Mouse (Mus musculus): ENCODE data around the gene Pogz. TPM values are rescaled to one million over a fixed set of nuclear protein-coding genes. Genes with fewer than 3 reads are reported as not detected.

Pogz gene
- 10 to 100 TPM; 78.1 to 89.3 TPM for total RNA-seq (2023)

DNA sequence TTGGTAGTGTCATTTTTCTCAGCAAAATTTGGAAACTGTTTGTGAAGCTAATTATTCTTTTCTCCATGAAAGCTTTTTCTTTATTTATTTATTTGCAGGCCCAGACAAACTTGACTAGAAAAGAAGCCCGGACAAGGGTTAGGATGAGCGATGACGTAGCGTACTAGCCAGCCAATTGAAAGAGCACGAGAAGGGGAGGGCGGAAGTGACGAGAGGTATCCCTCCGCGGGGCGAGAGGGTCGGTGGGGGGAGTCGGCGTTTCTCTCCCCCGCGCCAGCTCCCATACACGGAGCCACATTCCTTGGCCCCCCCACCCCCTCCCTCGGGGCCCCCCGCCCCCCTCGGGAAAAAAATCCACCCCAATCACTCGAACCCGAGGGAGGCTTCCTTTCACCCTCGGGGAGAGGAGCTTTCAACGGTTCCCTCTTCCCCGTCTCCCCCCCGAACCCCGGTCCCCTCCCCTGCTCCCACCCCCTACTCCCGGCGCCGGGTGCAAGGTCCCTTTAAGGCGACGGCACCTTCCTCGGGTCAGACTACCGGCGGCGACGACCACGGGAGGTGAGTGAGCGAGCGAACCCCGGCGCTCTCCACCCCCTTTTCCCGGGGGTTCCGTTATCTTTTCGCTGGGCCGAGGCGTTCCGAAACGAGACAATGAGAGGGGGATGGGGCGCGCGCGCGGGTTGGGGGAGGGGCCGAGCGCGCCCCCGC is at the start of gene Pogz:
Pogz (plus strand) TSS at position 385 of the 708 bp plus-strand sequence.

DNA sequence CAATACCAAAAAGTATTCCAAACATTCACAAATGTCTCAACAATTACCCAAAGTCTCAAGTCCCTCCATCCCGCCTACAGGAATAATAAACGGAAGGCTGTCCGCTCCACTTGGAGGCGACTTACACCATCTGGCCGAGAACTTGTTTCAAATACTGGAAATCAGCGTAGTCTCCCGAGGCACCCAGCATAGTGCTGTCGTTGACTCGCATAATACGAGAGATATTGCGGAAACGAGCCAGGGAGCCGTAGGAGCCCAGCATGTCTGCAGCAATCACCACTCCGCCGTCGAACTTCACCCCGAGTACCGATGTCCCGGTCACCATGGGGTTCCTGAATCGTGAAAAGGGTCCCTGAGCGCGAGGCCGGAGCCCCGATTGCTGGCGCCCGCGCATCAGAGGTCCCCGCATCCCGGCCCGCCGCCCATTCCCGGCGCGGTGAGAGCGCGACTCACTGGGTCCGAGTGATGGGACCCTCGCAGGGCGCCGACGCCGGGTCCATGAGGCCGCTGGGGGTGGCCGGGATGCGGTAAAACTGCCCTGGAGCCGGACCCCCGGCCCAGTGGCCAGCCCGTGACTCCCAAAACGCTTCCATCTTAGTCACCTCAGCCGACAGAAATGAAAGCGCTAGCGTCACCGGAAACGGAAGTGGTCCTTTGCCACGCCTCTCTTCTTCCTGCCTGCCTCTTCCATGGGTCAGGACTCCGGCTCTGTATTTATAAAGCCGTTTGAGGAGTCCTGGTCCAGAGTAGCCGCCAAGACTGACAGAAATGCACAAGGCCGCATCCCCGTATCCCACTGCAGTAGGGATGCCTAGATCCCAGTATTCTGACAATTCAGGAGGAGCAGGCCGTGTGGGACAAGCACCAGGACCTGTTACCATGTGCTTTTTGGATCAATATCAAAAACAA is 49.2 kb downstream of the Pogz start, which contains the start of gene Psmb4:
Psmb4 (minus strand) TSS at position 646 of the 909 bp plus-strand sequence.

Other genes with a start within 250 kb of the Pogz start
- gene Gm10972, start 194.5 kb upstream of the Pogz start, total RNA-seq (2023), result not detected
- gene Tuft1, start 178.7 kb upstream of the Pogz start, total RNA-seq (2023), result 1 to 10 TPM; 2.8 to 4.2 TPM
- not detected for gene Selenbp2, start 144.0 kb upstream of the Pogz start, total RNA-seq (2023)
- gene Cgn, start 51.1 kb upstream of the Pogz start, total RNA-seq (2023), result under 1 TPM; 0.64 to 0.95 TPM
- gene Psmb4, start 49.4 kb downstream of the Pogz start, total RNA-seq (2023), result 100 to 1,000 TPM; 239 to 265 TPM
- gene Selenbp1, start 95.5 kb downstream of the Pogz start, total RNA-seq (2023), result 1 to 10 TPM; 2.1 to 3.2 TPM
- 10 to 100 TPM; 38.4 to 42.1 TPM for gene Rfx5, start 116.5 kb downstream of the Pogz start, total RNA-seq (2023)
- gene Pi4kb, start 137.2 kb downstream of the Pogz start, total RNA-seq (2023), result 10 to 100 TPM; 46.3 to 60.2 TPM
- gene Zfp687, start 177.9 kb downstream of the Pogz start, total RNA-seq (2023), result 10 to 100 TPM; 52.6 to 67.5 TPM
- gene Psmd4, start 205.0 kb downstream of the Pogz start, total RNA-seq (2023), result 100 to 1,000 TPM; 129 to 138 TPM

All from T-cell, adult 66 days (primary cell).